Mouse (Mus musculus) embryonic facial prominence, embryonic 11.5 days (tissue): ENCODE results near the gene Wdfy4. TPM values are rescaled to one million over a fixed set of nuclear protein-coding genes. Genes with fewer than 3 reads are reported as not detected.

Source experiments
- ATAC-seq: fragments of 200-750 bp; cut with Nextera tagmentation; replicated peaks from 2 replicates; pipeline ENCODE4 v1.8.0; 2017; ENCODE audit warnings: low read depth; ENCODE audit not compliant: insufficient number of reproducible peaks, low FRiP score, low TSS enrichment
- DNase-seq: peaks from one replicate; pipeline ENCODE4 v3.0.0-alpha.2; 2015; ENCODE audit warnings: low spot score
- H3K27ac ChIP-seq: fragments of 300-500 bp; sonication (generic); replicated peaks from 2 replicates; pipeline ENCODE4 v1.5.1; 2014; ENCODE audit warnings: mild to moderate bottlenecking, low read depth, low read length, control low read depth
- H3K27me3 ChIP-seq: fragments of 300-500 bp; sonication (generic); 2 replicates; pipeline ENCODE4 v1.6.1; 2014; ENCODE audit warnings: mild to moderate bottlenecking, low read length, moderate library complexity, mixed read lengths; ENCODE audit not compliant: control insufficient read depth, insufficient read depth
- H3K36me3 ChIP-seq: fragments of 300-500 bp; sonication (generic); replicated peaks from 2 replicates; pipeline ENCODE4 v1.6.1; 2014; ENCODE audit warnings: low read depth, mild to moderate bottlenecking, low read length, moderate library complexity, mixed read lengths; ENCODE audit not compliant: control insufficient read depth, insufficient read depth
- H3K4me1 ChIP-seq: fragments of 300-500 bp; sonication (generic); 2 replicates; pipeline ENCODE4 v1.6.1; 2014; ENCODE audit warnings: low read length, mixed read lengths; ENCODE audit not compliant: control insufficient read depth, insufficient read depth
- H3K4me2 ChIP-seq: fragments of 300-500 bp; sonication (generic); 2 replicates; pipeline ENCODE4 v1.6.1; 2014; ENCODE audit warnings: low read depth, mild to moderate bottlenecking, control low read depth, low read length, moderate library complexity
- H3K4me3 ChIP-seq: fragments of 300-500 bp; sonication (generic); 2 replicates; pipeline ENCODE4 v1.5.1; 2014; ENCODE audit warnings: low read depth, low read length, control low read depth
- H3K9ac ChIP-seq: fragments of 300-500 bp; sonication (generic); replicated peaks from 2 replicates; pipeline ENCODE4 v1.6.1; 2014; ENCODE audit warnings: mild to moderate bottlenecking, control low read depth, low read length
- H3K9me3 ChIP-seq: fragments of 300-500 bp; sonication (generic); replicated peaks from 2 replicates; pipeline ENCODE4 v1.6.1; 2016; ENCODE audit warnings: mild to moderate bottlenecking, low read length, inconsistent platforms, mixed read lengths; ENCODE audit not compliant: control insufficient read depth
- WGBS: fragments of 180-500 bp; shearing (Covaris S2); extraction: QIAGEN DNeasy Blood & Tissue Kit; methylation state at CpG from one replicate; pipeline ENCODE4 v1.1.7; 2014; 5-methylcytosine and 5-hydroxymethylcytosine counted together
- polyA plus RNA-seq: library from polyadenylated mRNA; unstranded; fragments of >200 nt; fragmentation: Nextera tagmentation; extraction: Ambion mirVana; gene quantifications from 2 replicates; pipeline ENCODE4 v1.2.1, GENCODE M21; 2014

Gene Wdfy4
- polyA plus RNA-seq, 1 experiment from 2014 or later, result 0.08 TPM

DNA sequence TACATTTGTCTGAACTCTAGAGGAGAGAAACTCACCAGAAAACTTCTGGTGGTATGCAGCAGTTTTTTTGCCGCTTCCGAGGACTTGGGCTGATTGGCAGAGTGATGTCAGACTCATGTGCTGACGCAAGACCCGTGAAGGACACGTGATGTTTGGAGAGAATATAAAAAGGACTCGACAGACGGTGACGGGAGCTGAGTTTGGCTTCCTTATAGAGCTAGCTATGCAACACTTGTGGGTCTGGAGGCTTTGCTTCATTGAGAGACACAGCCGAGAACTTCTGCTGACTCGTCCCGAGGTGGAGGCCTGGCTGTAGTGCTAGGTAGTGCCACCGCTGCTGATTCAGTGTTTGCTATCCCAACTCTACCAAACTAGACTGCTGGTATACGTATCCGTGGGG, 18.5 kb upstream of the Wdfy4 start:
- H3K4me3 ChIP-seq, result no peak overlapping the region

GRCm38 (mm10) chr14:33202885-33203284, 17.6 kb upstream of the Wdfy4 start:
- Histone ChIP-seq H3K9me3 (no peaks in the 10 kb centered on the region), H3K4me1 (no peaks in the 10 kb centered on the region), H3K27me3 (no peaks in the 10 kb centered on the region), H3K9ac (no peak overlapping the region), H3K27ac (no peak overlapping the region), H3K4me3 (no peak overlapping the region), H3K4me2 (no peak overlapping the region), H3K36me3 (no peaks in the 10 kb centered on the region)
- ATAC-seq (no peak), DNase-seq (no peak)
- WGBS, result 84% methylated on average over 6 of the region's 6 CpGs

More for the DNA sequence above, 18.5 kb upstream of the Wdfy4 start:
- DNase-seq, result no peak
- Histone ChIP-seq H3K36me3 (no peaks in the 10 kb centered on the region), H3K4me2 (no peak overlapping the region), H3K27me3 (no peaks in the 10 kb centered on the region), H3K4me1 (no peaks in the 10 kb centered on the region), H3K9ac (no peak overlapping the region), H3K9me3 (no peaks in the 10 kb centered on the region), H3K27ac (no peak overlapping the region)
- WGBS, result 85% methylated on average over 14 of the region's 14 CpGs
- no peak for ATAC-seq

GRCm38 (mm10) chr14:33202161-33202560, 16.9 kb upstream of the Wdfy4 start:
- no peaks in the 10 kb centered on the region for H3K4me1 ChIP-seq
- no peaks in the 10 kb centered on the region for H3K27me3 ChIP-seq
- ATAC-seq, result no peak
- 85% methylated on average over 4 of the region's 4 CpGs for WGBS
- no peak for DNase-seq
- H3K36me3 ChIP-seq, result no peaks in the 10 kb centered on the region
- H3K9ac ChIP-seq, result no peak overlapping the region
- no peak overlapping the region for H3K4me3 ChIP-seq
- no peak overlapping the region for H3K4me2 ChIP-seq
- H3K9me3 ChIP-seq, result no peaks in the 10 kb centered on the region
- H3K27ac ChIP-seq, result no peak overlapping the region

DNA sequence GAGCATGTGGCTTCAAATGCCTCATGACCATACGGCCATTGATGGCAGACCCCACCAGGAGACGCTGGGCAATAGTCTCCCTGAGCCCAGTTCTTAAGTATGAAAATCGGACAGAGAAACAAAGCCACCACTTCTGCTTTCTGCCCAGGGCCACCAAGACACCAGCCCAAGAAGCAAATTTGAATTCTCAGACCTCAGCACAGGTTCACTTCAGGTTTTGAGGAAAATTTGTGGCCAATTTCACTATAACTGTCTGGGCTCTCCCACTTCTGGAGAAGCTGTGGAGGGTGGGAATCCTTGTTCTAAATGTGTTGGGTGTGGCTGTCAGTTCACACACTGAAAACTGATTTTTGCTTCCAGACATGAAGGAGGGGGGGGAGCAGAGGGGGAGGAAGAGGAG, 8.9 kb upstream of the Wdfy4 start:
- Histone ChIP-seq H3K4me1 (no peaks in the 10 kb centered on the region), H3K27me3 (no peaks in the 10 kb centered on the region), H3K36me3 (no peaks in the 10 kb centered on the region), H3K9me3 (no peaks in the 10 kb centered on the region), H3K27ac (no peak overlapping the region), H3K4me2 (no peak overlapping the region), H3K4me3 (no peak overlapping the region), H3K9ac (no peak overlapping the region)
- no peak for ATAC-seq
- 88% methylated on average over 3 of the region's 3 CpGs for WGBS
- no peak for DNase-seq

DNA sequence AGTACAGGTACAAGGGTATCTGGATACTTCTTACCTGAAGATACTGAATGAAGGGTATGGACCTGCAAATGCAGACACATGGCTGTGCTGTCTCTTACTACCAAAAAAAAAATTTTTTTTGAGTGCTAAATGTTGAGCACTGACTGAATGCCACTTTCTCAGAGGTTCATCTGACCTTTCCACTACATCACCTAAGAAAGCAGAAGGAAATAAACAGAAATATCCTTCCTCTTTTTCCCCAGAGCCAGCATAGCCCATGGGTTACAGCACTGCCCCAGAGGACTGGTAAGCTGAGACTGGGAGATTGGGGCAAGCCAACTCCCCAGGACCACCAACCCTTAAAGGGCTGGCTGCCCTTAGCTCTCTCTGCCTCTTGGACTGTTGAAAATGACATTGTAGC, 8.5 kb upstream of the Wdfy4 start:
- H3K4me3 ChIP-seq, result no peak overlapping the region
- no peak overlapping the region for H3K9ac ChIP-seq
- no peak overlapping the region for H3K27ac ChIP-seq
- DNase-seq (no peak), ATAC-seq (no peak)
- no peaks in the 10 kb centered on the region for H3K9me3 ChIP-seq
- H3K4me1 ChIP-seq, result no peaks in the 10 kb centered on the region
- H3K36me3 ChIP-seq, result no peaks in the 10 kb centered on the region
- no peaks in the 10 kb centered on the region for H3K27me3 ChIP-seq
- no peak overlapping the region for H3K4me2 ChIP-seq

GRCm38 (mm10) chr14:33190646-33191045, 5.3 kb upstream of the Wdfy4 start:
- H3K4me1 ChIP-seq, result no peaks in the 10 kb centered on the region
- ATAC-seq, result no peak
- no peaks in the 10 kb centered on the region for H3K36me3 ChIP-seq
- H3K4me3 ChIP-seq, result no peak overlapping the region
- H3K4me2 ChIP-seq, result no peak overlapping the region
- H3K27me3 ChIP-seq, result no peaks in the 10 kb centered on the region
- WGBS, result 66% methylated on average over 1 of the region's 1 CpGs
- no peak for DNase-seq
- H3K27ac ChIP-seq, result no peak overlapping the region
- no peak overlapping the region for H3K9ac ChIP-seq
- H3K9me3 ChIP-seq, result no peaks in the 10 kb centered on the region

GRCm38 (mm10) chr14:33189849-33190423, 4.6 kb upstream of the Wdfy4 start:
- no peak overlapping the region for H3K27ac ChIP-seq
- H3K27me3 ChIP-seq, result no peaks in the 10 kb centered on the region
- WGBS, result 89% methylated on average over 21 of the region's 21 CpGs
- no peak overlapping the region for H3K4me3 ChIP-seq
- no peak overlapping the region for H3K4me2 ChIP-seq
- H3K36me3 ChIP-seq, result no peaks in the 10 kb centered on the region
- no peaks in the 10 kb centered on the region for H3K9me3 ChIP-seq
- H3K4me1 ChIP-seq, result no peaks in the 10 kb centered on the region
- no peak for DNase-seq
- no peak for ATAC-seq
- H3K9ac ChIP-seq, result no peak overlapping the region

DNA sequence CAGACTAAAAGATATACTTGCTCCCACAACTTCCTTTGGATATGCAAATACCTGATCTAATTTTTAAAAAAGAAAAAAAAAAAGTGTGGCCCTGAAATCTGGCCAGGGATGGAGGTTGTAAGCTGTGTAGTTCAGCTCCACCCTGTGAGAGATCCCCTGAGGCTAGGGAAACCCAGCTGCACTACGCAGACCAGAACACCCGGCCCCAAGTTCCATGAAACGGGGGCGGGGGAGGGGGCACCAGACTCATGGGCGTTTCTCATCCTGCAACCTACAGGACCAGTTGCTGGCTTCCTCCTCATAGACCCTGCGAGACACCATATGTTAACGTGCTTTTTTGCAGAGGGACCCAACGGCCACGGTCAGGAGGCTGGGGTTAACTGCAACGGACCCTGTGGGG, 3.9 kb upstream of the Wdfy4 start:
- no peaks in the 10 kb centered on the region for H3K9me3 ChIP-seq
- H3K27ac ChIP-seq, result no peak overlapping the region
- H3K36me3 ChIP-seq, result no peaks in the 10 kb centered on the region
- H3K4me1 ChIP-seq, result no peaks in the 10 kb centered on the region
- H3K27me3 ChIP-seq, result no peaks in the 10 kb centered on the region
- H3K4me3 ChIP-seq, result no peak overlapping the region
- no peak overlapping the region for H3K9ac ChIP-seq
- DNase-seq (peak; percentile 3), ATAC-seq (no peak)
- no peak overlapping the region for H3K4me2 ChIP-seq
- 63% methylated on average over 10 of the region's 10 CpGs for WGBS
